Mouse (Mus musculus): ENCODE data around the gene Snx19. TPM values are rescaled to one million over a fixed set of nuclear protein-coding genes. Genes with fewer than 3 reads are reported as not detected.
A peak's percentile ranks its signal among the peaks of the same experiment; 100 is the strongest.

The Snx19 gene
- total RNA-seq, 1 experiment = 14.1 TPM

- Histone ChIP-seq H3K27ac (ENCODE audit: insufficient read depth, low read depth, low read length, poor library complexity, severe bottlenecking) (no peak overlapping the region), H3K36me3 (ENCODE audit: control insufficient read depth, insufficient read depth, low read length, poor library complexity, severe bottlenecking) (no peaks in the 10 kb centered on the region; the same call in 1 of the 2 replicates), H3K4me3 (ENCODE audit: insufficient read depth in 1 of 2, low read depth in 1 of 2, low read length in 2 of 2, poor library complexity in 1 of 2, severe bottlenecking in 1 of 2) (no peak overlapping the region), H3K9me3 (ENCODE audit: control insufficient read depth, insufficient read depth, low read depth, low read length) (no peaks in the 10 kb centered on the region), H3K4me1 (ENCODE audit: control insufficient read depth in 2 of 2, insufficient read depth in 2 of 2, low read length in 2 of 2, poor library complexity in 1 of 2) (peaks cover 2 to 8% of the 10 kb centered on the region in 2 experiments; a peak in 2 of 4 replicates), H3K9ac (ENCODE audit: insufficient read depth, low read depth, low read length, poor library complexity, severe bottlenecking) (no peak overlapping the region)
- TF ChIP-seq ZC3H11A (IDR thresholded peaks at IDR 0.05; ENCODE audit: borderline replicate concordance, low read depth, low read length) (no peak), ZNF384 (IDR thresholded peaks at IDR 0.05; ENCODE audit: low read depth, low read length) (no peak), MAFK (IDR thresholded peaks at IDR 0.05; ENCODE audit: insufficient read depth, low read depth, low read length) (no peak), CHD2 (IDR thresholded peaks at IDR 0.05; ENCODE audit: low read depth, low read length) (no peak), HCFC1 (IDR thresholded peaks at IDR 0.05; ENCODE audit: borderline replicate concordance, insufficient read depth, low read length) (no peak)
- in situ Hi-C loops (cut with MboI; ENCODE audit: low sequenced_read_pairs in 2 of 2, unreplicated experiment in 2 of 2) = loop anchor here in 1 of 2 experiments (10.0 kb wide), 1 partner anchor 639 kb away; no protein-coding TSS in a partner anchor
- DNase-seq (ENCODE audit: low read depth, low spot score) = no peak
Measured at GRCm38 (mm10) chr9:30446126-30446525, 19.2 kb downstream of the Snx19 start.

GRCm38 (mm10) chr9:30448459-30448858 lies 21.6 kb downstream of the Snx19 start:
- Histone ChIP-seq H3K36me3 (ENCODE audit: control insufficient read depth, insufficient read depth, low read length, poor library complexity, severe bottlenecking) (no peaks in the 10 kb centered on the region; the same call in 1 of the 2 replicates), H3K27ac (ENCODE audit: insufficient read depth, low read depth, low read length, poor library complexity, severe bottlenecking) (no peak overlapping the region), H3K9me3 (ENCODE audit: control insufficient read depth, insufficient read depth, low read depth, low read length) (no peaks in the 10 kb centered on the region), H3K9ac (ENCODE audit: insufficient read depth, low read depth, low read length, poor library complexity, severe bottlenecking) (no peak overlapping the region), H3K4me1 (ENCODE audit: control insufficient read depth in 2 of 2, insufficient read depth in 2 of 2, low read length in 2 of 2, poor library complexity in 1 of 2) (peaks cover 2 to 8% of the 10 kb centered on the region in 2 experiments; a peak in 2 of 4 replicates), H3K4me3 (ENCODE audit: insufficient read depth in 1 of 2, low read depth in 1 of 2, low read length in 2 of 2, poor library complexity in 1 of 2, severe bottlenecking in 1 of 2) (no peak overlapping the region)
- DNase-seq (ENCODE audit: low read depth, low spot score) = no peak
- TF ChIP-seq ZC3H11A (IDR thresholded peaks at IDR 0.05; ENCODE audit: borderline replicate concordance, low read depth, low read length) (0 out of 2 replicates have a peak, but pooled peaks have one; percentile 2), CHD2 (IDR thresholded peaks at IDR 0.05; ENCODE audit: low read depth, low read length) (no peak)
- in situ Hi-C loops (cut with MboI; ENCODE audit: low sequenced_read_pairs in 2 of 2, unreplicated experiment in 2 of 2) = loop anchor here in 1 of 2 experiments (10.0 kb wide), 1 partner anchor 636 kb away; no protein-coding TSS in a partner anchor

GRCm38 (mm10) chr9:30449862-30450261 lies 23.0 kb downstream of the Snx19 start:
- Histone ChIP-seq H3K9ac (ENCODE audit: insufficient read depth, low read depth, low read length, poor library complexity, severe bottlenecking) (no peak overlapping the region), H3K27ac (ENCODE audit: insufficient read depth, low read depth, low read length, poor library complexity, severe bottlenecking) (no peak overlapping the region), H3K4me1 (ENCODE audit: control insufficient read depth in 2 of 2, insufficient read depth in 2 of 2, low read length in 2 of 2, poor library complexity in 1 of 2) (peaks cover 2 to 8% of the 10 kb centered on the region in 2 experiments; a peak in 2 of 4 replicates), H3K4me3 (ENCODE audit: insufficient read depth in 1 of 2, low read depth in 1 of 2, low read length in 2 of 2, poor library complexity in 1 of 2, severe bottlenecking in 1 of 2) (no peak overlapping the region), H3K9me3 (ENCODE audit: control insufficient read depth, insufficient read depth, low read depth, low read length) (no peaks in the 10 kb centered on the region), H3K36me3 (ENCODE audit: control insufficient read depth, insufficient read depth, low read length, poor library complexity, severe bottlenecking) (no peaks in the 10 kb centered on the region)
- DNase-seq (ENCODE audit: low read depth, low spot score) = no peak
- TF ChIP-seq MAFK (IDR thresholded peaks at IDR 0.05; ENCODE audit: insufficient read depth, low read depth, low read length) (no peak), CHD2 (IDR thresholded peaks at IDR 0.05; ENCODE audit: low read depth, low read length) (no peak), ZC3H11A (IDR thresholded peaks at IDR 0.05; ENCODE audit: borderline replicate concordance, low read depth, low read length) (no peak), ZNF384 (IDR thresholded peaks at IDR 0.05; ENCODE audit: low read depth, low read length) (no peak), HCFC1 (IDR thresholded peaks at IDR 0.05; ENCODE audit: borderline replicate concordance, insufficient read depth, low read length) (no peak)
- in situ Hi-C loops (cut with MboI; ENCODE audit: low sequenced_read_pairs in 2 of 2, unreplicated experiment in 2 of 2) = loop anchor here in 1 of 2 experiments (10.0 kb wide), 1 partner anchor 635 kb away; no protein-coding TSS in a partner anchor

GRCm38 (mm10) chr9:30450834-30451233 lies 23.9 kb downstream of the Snx19 start:
- no peaks in the 10 kb centered on the region for H3K36me3 ChIP-seq (ENCODE audit: control insufficient read depth, insufficient read depth, low read length, poor library complexity, severe bottlenecking)
- no peak overlapping the region for H3K4me3 ChIP-seq (ENCODE audit: insufficient read depth in 1 of 2, low read depth in 1 of 2, low read length in 2 of 2, poor library complexity in 1 of 2, severe bottlenecking in 1 of 2)
- H3K9me3 ChIP-seq (ENCODE audit: control insufficient read depth, insufficient read depth, low read depth, low read length) = no peaks in the 10 kb centered on the region
- no peak overlapping the region for H3K9ac ChIP-seq (ENCODE audit: insufficient read depth, low read depth, low read length, poor library complexity, severe bottlenecking)
- peaks cover 2 to 8% of the 10 kb centered on the region in 2 experiments; a peak in 2 of 4 replicates for H3K4me1 ChIP-seq (ENCODE audit: control insufficient read depth in 2 of 2, insufficient read depth in 2 of 2, low read length in 2 of 2, poor library complexity in 1 of 2)
- no peak overlapping the region for H3K27ac ChIP-seq (ENCODE audit: insufficient read depth, low read depth, low read length, poor library complexity, severe bottlenecking)
- no peak for TF ChIP-seq CHD2 (IDR thresholded peaks at IDR 0.05; ENCODE audit: low read depth, low read length)
- no peak for TF ChIP-seq ZNF384 (IDR thresholded peaks at IDR 0.05; ENCODE audit: low read depth, low read length)
- no peak for TF ChIP-seq HCFC1 (IDR thresholded peaks at IDR 0.05; ENCODE audit: borderline replicate concordance, insufficient read depth, low read length)
- no peak for TF ChIP-seq ZC3H11A (IDR thresholded peaks at IDR 0.05; ENCODE audit: borderline replicate concordance, low read depth, low read length)
- TF ChIP-seq MAFK (IDR thresholded peaks at IDR 0.05; ENCODE audit: insufficient read depth, low read depth, low read length) = no peak
- in situ Hi-C loops (cut with MboI; ENCODE audit: low sequenced_read_pairs in 2 of 2, unreplicated experiment in 2 of 2) = no loop called here
- DNase-seq (ENCODE audit: low read depth, low spot score) = no peak

Data from ES-E14 (cell line).